Mouse (Mus musculus) CH12.LX (cell line): Measurements from ENCODE around the gene Wnt4. TPM values are rescaled to one million over a fixed set of nuclear protein-coding genes. Genes with fewer than 3 reads are reported as not detected.

Source experiments
- DNase-seq: peaks from one replicate; pipeline ENCODE4 v3.0.0-alpha.2; 2013; ENCODE audit errors: extremely low read depth
- H3K27ac ChIP-seq: 2 replicates; pipeline ENCODE4 v1.5.1; 2012; ENCODE audit warnings: low read depth, mild to moderate bottlenecking, control low read depth, moderate library complexity; ENCODE audit not compliant: insufficient read depth
- H3K27me3 ChIP-seq: replicated peaks from 2 replicates; pipeline ENCODE3; 2012; ENCODE audit warnings: inconsistent platforms
- H3K36me3 ChIP-seq, 2 experiments: replicated peaks in 1 of 2; 2 replicates each; pipeline versions ENCODE3 to v1.6.1; 2012; ENCODE audit warnings: inconsistent platforms in 1 of 2, low read length in 1 of 2, mild to moderate bottlenecking in 1 of 2, mixed read lengths in 1 of 2, moderate library complexity in 1 of 2; ENCODE audit not compliant: control insufficient read depth in 1 of 2, insufficient read depth in 1 of 2
- H3K4me1 ChIP-seq, 2 experiments: 2 replicates each; pipeline ENCODE4 v1.6.1; 2012; ENCODE audit warnings: inconsistent platforms in 1 of 2, moderate library complexity in 1 of 2; ENCODE audit not compliant: insufficient read depth in 2 of 2, control insufficient read depth in 1 of 2
- H3K4me2 ChIP-seq: 2 replicates; pipeline ENCODE4 v1.6.1; 2012; ENCODE audit warnings: low read depth, mild to moderate bottlenecking, control low read depth; ENCODE audit not compliant: poor library complexity, insufficient read depth, severe bottlenecking
- H3K4me3 ChIP-seq, 3 experiments: fragments of 150-350 bp in 1 of 3; sonication (generic) in 1 of 3; replicated peaks in 1 of 3; 2 replicates each; pipeline versions ENCODE3 to v1.5.1; 2011 to 2012; ENCODE audit warnings: low read depth in 2 of 3, low read length in 2 of 3, mild to moderate bottlenecking in 2 of 3, moderate library complexity in 2 of 3, control low read depth in 1 of 3, improper control_type of control experiment in 1 of 3, inconsistent platforms in 1 of 3, mixed read lengths in 1 of 3; ENCODE audit not compliant: poor library complexity in 1 of 3
- H3K79me2 ChIP-seq: replicated peaks from 2 replicates; pipeline ENCODE4 v1.6.1; 2012; ENCODE audit warnings: mild to moderate bottlenecking, moderate library complexity; ENCODE audit not compliant: control insufficient read depth, poor library complexity, insufficient read depth, severe bottlenecking; ENCODE audit errors: extremely low read depth
- H3K9ac ChIP-seq: 2 replicates; pipeline ENCODE4 v1.6.1; 2012; ENCODE audit warnings: low read depth, mild to moderate bottlenecking, control low read depth, moderate library complexity; ENCODE audit not compliant: insufficient read depth
- H3K9me3 ChIP-seq: replicated peaks from 2 replicates; pipeline ENCODE3; 2012; ENCODE audit warnings: low read length, inconsistent platforms, mixed read lengths
- BHLHE40 ChIP-seq: IDR thresholded peaks from 2 replicates; pipeline ENCODE4 v1.6.1; 2011; ENCODE audit warnings: mild to moderate bottlenecking, low read depth, low read length, improper control_type of control experiment
- CTCF ChIP-seq, 2 experiments: IDR thresholded peaks in 1 of 2; conservative IDR thresholded peaks in 1 of 2; 2 replicates each; pipeline ENCODE4 v1.5.1; 2011 to 2012; ENCODE audit warnings: low read depth in 2 of 2, low read length in 2 of 2, improper control_type of control experiment in 1 of 2, inconsistent platforms in 1 of 2, mild to moderate bottlenecking in 1 of 2, moderate library complexity in 1 of 2
- GABPA ChIP-seq: IDR thresholded peaks from 2 replicates; pipeline ENCODE4 v1.6.1; 2012; ENCODE audit warnings: low read depth, low read length, improper control_type of control experiment, inconsistent platforms; ENCODE audit not compliant: insufficient replicate concordance
- JUND ChIP-seq: conservative IDR thresholded peaks from 2 replicates; pipeline ENCODE4 v1.6.1; 2011; ENCODE audit warnings: low read depth, low read length, improper control_type of control experiment
- KAT2A ChIP-seq: IDR thresholded peaks from 2 replicates; pipeline ENCODE4 v1.6.1; 2012; ENCODE audit warnings: low read length, improper control_type of control experiment, inconsistent platforms; ENCODE audit not compliant: insufficient replicate concordance
- MAFK ChIP-seq: IDR thresholded peaks from 2 replicates; pipeline ENCODE4 v1.6.1; 2011; ENCODE audit warnings: low read length, improper control_type of control experiment; ENCODE audit not compliant: insufficient replicate concordance
- MAZ ChIP-seq: IDR thresholded peaks from 2 replicates; pipeline ENCODE4 v1.6.1; 2012; ENCODE audit warnings: low read depth, mild to moderate bottlenecking, inconsistent platforms, low read length, improper control_type of control experiment, moderate library complexity
- PAX5 ChIP-seq: IDR thresholded peaks from 2 replicates; pipeline ENCODE4 v1.6.1; 2012; ENCODE audit warnings: low read length, inconsistent platforms, mixed read lengths
- POLR2A ChIP-seq: IDR thresholded peaks from 2 replicates; pipeline ENCODE4 v1.6.1; 2011; ENCODE audit warnings: low read depth, mild to moderate bottlenecking, improper control_type of control experiment, low read length
- POLR2AphosphoS2 ChIP-seq: IDR thresholded peaks from 2 replicates; pipeline ENCODE4 v1.6.1; 2011; ENCODE audit warnings: low read depth, low read length, improper control_type of control experiment
- SMC3 ChIP-seq: IDR thresholded peaks from 2 replicates; pipeline ENCODE4 v1.6.1; 2011; ENCODE audit warnings: low read depth, low read length, improper control_type of control experiment
- TCF12 ChIP-seq: IDR thresholded peaks from 2 replicates; pipeline ENCODE4 v1.6.1; 2014; ENCODE audit warnings: low read depth, mild to moderate bottlenecking, inconsistent platforms, low read length, improper control_type of control experiment
- ZC3H11A ChIP-seq: IDR thresholded peaks from 2 replicates; pipeline ENCODE4 v1.6.1; 2012; ENCODE audit warnings: low read depth, mild to moderate bottlenecking, inconsistent platforms, low read length, improper control_type of control experiment
- ZMIZ1 ChIP-seq: IDR thresholded peaks from 2 replicates; pipeline ENCODE4 v1.6.1; 2012; ENCODE audit warnings: low read depth, mild to moderate bottlenecking, inconsistent platforms, low read length, improper control_type of control experiment
- dilution Hi-C: fragments of 300-500 bp; cut with MboI; formaldehyde crosslinking; loops from 2 replicates; pipeline ENCODE4 v1.14.3; 2020; ENCODE audit warnings: low sequenced_read_pairs; ENCODE audit not compliant: extremely low pct_unique_long_range_greater_than_20kb, extremely low pct_ligation_motif_present
- in situ Hi-C: fragments of 300-500 bp; cut with MboI; formaldehyde crosslinking; loops from 3 replicates; pipeline ENCODE4 v1.14.3; 2019; ENCODE audit warnings: low sequenced_read_pairs, low pct_ligation_motif_present, low pct_unique_long_range_greater_than_20kb, mixed read lengths
- polyA plus RNA-seq: library from polyadenylated mRNA; unstranded; fragments of >175 nt; gene quantifications from 2 replicates; pipeline ENCODE4 v1.2.1, GENCODE M21; 2012; ENCODE audit warnings: low read depth; ENCODE audit not compliant: insufficient read length
- total RNA-seq, 2 experiments: library from RNA; depleted of rRNA; stranded (reverse); fragments of 300-350 nt in 1 of 2; fragments of >200 nt in 1 of 2; gene quantifications; 2 replicates each; pipeline ENCODE4 v1.2.3; 2012 to 2014

Gene Wnt4
- total and polyA plus RNA-seq, 3 experiments, result not detected

DNA sequence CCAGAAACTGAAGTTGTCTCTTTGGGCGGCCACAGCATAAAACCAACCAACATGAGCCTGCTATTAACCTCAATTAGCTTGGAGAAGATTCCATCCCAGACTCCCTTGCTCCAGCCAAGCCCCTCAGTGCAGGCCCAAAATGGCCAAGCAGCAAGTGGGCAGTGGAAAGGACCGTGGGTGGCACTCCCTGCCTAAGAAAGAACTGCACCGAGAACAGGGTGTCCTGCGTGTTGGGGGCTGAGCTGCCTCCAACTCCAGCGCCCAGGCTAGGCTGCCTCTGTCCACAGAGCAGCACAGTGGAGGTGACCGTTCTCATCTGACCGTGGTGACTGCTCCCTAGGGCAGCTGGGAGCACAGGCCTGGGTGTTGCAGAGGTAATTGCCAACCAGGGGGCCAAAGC, 16.7 kb downstream of the Wnt4 start:
- in situ Hi-C loops, result no loop called here
- H3K4me2 ChIP-seq, result no peak overlapping the region

DNA sequence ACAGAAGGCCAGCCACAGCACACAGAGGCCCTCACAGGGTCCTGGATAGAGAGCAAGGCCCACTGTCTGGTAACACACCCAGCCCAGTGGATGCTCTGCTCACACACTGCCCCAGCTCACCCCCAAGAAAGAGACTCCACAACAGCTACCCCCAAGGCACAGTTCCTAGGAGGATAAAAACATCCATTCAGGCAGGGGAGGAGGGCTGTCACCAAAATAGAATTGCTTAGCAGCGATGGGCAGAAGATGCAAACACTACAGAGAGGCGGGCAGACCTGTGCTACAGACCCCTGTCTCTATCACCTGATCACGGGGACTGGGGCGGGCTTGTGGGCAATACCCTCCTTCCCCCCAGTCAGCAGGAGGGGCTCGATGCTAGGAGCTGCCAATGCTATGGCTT, 17.2 kb downstream of the Wnt4 start:
- no peak overlapping the region for H3K27ac ChIP-seq
- no peak overlapping the region for H3K4me3 ChIP-seq
- H3K9ac ChIP-seq, result no peak overlapping the region
- H3K9me3 ChIP-seq, result no peaks in the 10 kb centered on the region
- peaks cover 0 to 5% of the 10 kb centered on the region in 2 experiments for H3K36me3 ChIP-seq
- no peak for DNase-seq
- no peaks in the 10 kb centered on the region for H3K4me1 ChIP-seq
- H3K27me3 ChIP-seq, result peaks cover 20% of the 10 kb centered on the region
- TF ChIP-seq GABPA, result no peak
- no peak for TF ChIP-seq POLR2A
- no peak for TF ChIP-seq ZMIZ1
- no peak for TF ChIP-seq SMC3
- in situ Hi-C loops (no loop called here), dilution Hi-C loops (no loop called here)
- no peaks in the 10 kb centered on the region for H3K79me2 ChIP-seq
- no peak overlapping the region for H3K4me2 ChIP-seq

More for the DNA sequence above, 16.7 kb downstream of the Wnt4 start:
- Histone ChIP-seq H3K79me2 (no peaks in the 10 kb centered on the region), H3K9ac (no peak overlapping the region), H3K9me3 (no peaks in the 10 kb centered on the region), H3K4me3 (no peak overlapping the region), H3K27me3 (peaks cover 24% of the 10 kb centered on the region), H3K4me1 (no peaks in the 10 kb centered on the region), H3K27ac (no peak overlapping the region), H3K36me3 (peaks cover 0 to 5% of the 10 kb centered on the region in 2 experiments)
- dilution Hi-C loops, result no loop called here
- TF ChIP-seq ZC3H11A (no peak), MAFK (no peak), POLR2AphosphoS2 (no peak), KAT2A (no peak)
- no peak for DNase-seq

DNA sequence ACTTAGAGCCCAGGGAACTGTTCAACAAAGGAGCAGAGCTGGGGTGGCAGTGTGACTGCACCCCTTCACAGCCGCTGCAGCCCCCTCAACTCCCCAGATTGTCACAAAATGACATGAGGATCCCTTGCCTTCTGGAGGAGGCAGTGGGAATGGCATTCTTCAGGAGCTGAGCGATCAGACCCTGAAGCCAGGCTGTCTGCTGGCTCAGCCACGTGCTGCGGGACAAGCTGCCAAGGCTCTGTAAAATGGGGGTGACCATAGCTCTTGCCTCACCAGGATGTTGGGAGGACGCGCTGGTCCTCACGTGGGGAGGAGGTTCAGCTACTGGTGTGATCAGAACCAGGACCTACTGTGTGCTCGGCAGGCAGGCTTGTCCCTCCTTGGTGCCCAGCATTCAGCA, 17.7 kb downstream of the Wnt4 start:
- no peaks in the 10 kb centered on the region for H3K79me2 ChIP-seq
- in situ Hi-C loops (no loop called here), dilution Hi-C loops (no loop called here)
- H3K4me2 ChIP-seq, result no peak overlapping the region
- peaks cover 0 to 5% of the 10 kb centered on the region in 2 experiments for H3K36me3 ChIP-seq
- H3K27me3 ChIP-seq, result peaks cover 16% of the 10 kb centered on the region
- DNase-seq, result no peak
- H3K27ac ChIP-seq, result no peak overlapping the region
- H3K9me3 ChIP-seq, result no peaks in the 10 kb centered on the region
- no peak overlapping the region for H3K4me3 ChIP-seq
- TF ChIP-seq BHLHE40 (no peak), PAX5 (no peak), MAZ (no peak), CTCF (conservative IDR thresholded peaks at IDR 0.05 in 1 of 2, IDR thresholded peaks at IDR 0.05 in 1 of 2; ENCODE audit: low read depth in 2 of 2, low read length in 2 of 2) (no peak), TCF12 (no peak), JUND (no peak)
- no peak overlapping the region for H3K9ac ChIP-seq
- peaks cover 0 to under 1% of the 10 kb centered on the region in 2 experiments; a peak in 1 of 4 replicates for H3K4me1 ChIP-seq
